Mouse (Mus musculus): ENCODE results near the gene Adamts4. TPM values are rescaled to one million over a fixed set of nuclear protein-coding genes. Genes with fewer than 3 reads are reported as not detected.

Adamts4 gene
- polyA plus RNA-seq, 2 experiments = 8.6 to 10.1 TPM

- ATAC-seq (ENCODE audit: low FRiP score, low read depth) = peak; percentile 92
- Histone ChIP-seq H3K4me2 (replicated peaks; ENCODE audit: low read depth, low read length, severe bottlenecking) (peak overlapping the region; percentile 80), H3K4me1 (ENCODE audit: control insufficient read depth, insufficient read depth, low read length) (peaks cover 39% of the 10 kb centered on the region), H3K4me3 (replicated peaks; ENCODE audit: low read length) (peak overlapping the region; percentile 71), H3K9ac (ENCODE audit: low read depth, low read length, severe bottlenecking) (peak overlapping the region; percentile 83), H3K27me3 (ENCODE audit: control insufficient read depth, insufficient read depth, low read length) (no peaks in the 10 kb centered on the region), H3K36me3 (ENCODE audit: control insufficient read depth, insufficient read depth, low read length) (peaks cover 33% of the 10 kb centered on the region), H3K27ac (replicated peaks; ENCODE audit: low read depth, low read length) (peak overlapping the region; percentile 69), H3K9me3 (ENCODE audit: control insufficient read depth, low read length) (no peaks in the 10 kb centered on the region)
- under 1% methylated on average over 41 of the region's 41 CpGs for WGBS
- peak; percentile 94 for TF ChIP-seq POLR2A (IDR thresholded peaks at IDR 0.05; ENCODE audit: borderline replicate concordance, extremely low read depth, insufficient read depth, insufficient read length)
- DNase-seq (ENCODE audit: low spot score) = peak; percentile 100
Measured at GRCm38 (mm10) chr1:171246709-171247452, 3.3 kb upstream of the Adamts4 start.

GRCm38 (mm10) chr1:171247453-171247841 is 2.8 kb upstream of the Adamts4 start:
- 13% methylated on average over 13 of the region's 13 CpGs for WGBS
- no peak for TF ChIP-seq POLR2A (IDR thresholded peaks at IDR 0.05; ENCODE audit: borderline replicate concordance, extremely low read depth, insufficient read depth, insufficient read length)
- peak overlapping the region; percentile 69 for H3K27ac ChIP-seq (replicated peaks; ENCODE audit: low read depth, low read length)
- no peaks in the 10 kb centered on the region for H3K9me3 ChIP-seq (ENCODE audit: control insufficient read depth, low read length)
- peaks cover 42% of the 10 kb centered on the region for H3K4me1 ChIP-seq (ENCODE audit: control insufficient read depth, insufficient read depth, low read length)
- H3K4me3 ChIP-seq (replicated peaks; ENCODE audit: low read length) = peak overlapping the region; percentile 71
- DNase-seq (ENCODE audit: low spot score) = no peak
- H3K4me2 ChIP-seq (replicated peaks; ENCODE audit: low read depth, low read length, severe bottlenecking) = peak overlapping the region; percentile 50
- no peak for ATAC-seq (ENCODE audit: low FRiP score, low read depth)
- H3K27me3 ChIP-seq (ENCODE audit: control insufficient read depth, insufficient read depth, low read length) = no peaks in the 10 kb centered on the region
- peaks cover 28% of the 10 kb centered on the region for H3K36me3 ChIP-seq (ENCODE audit: control insufficient read depth, insufficient read depth, low read length)
- H3K9ac ChIP-seq (ENCODE audit: low read depth, low read length, severe bottlenecking) = peak overlapping the region; percentile 38; the same call in 1 of the 2 replicates

GRCm38 (mm10) chr1:171247916-171248315 is 2.3 kb upstream of the Adamts4 start:
- Histone ChIP-seq H3K4me3 (replicated peaks; ENCODE audit: low read length) (peak overlapping the region; percentile 71; the same call in 1 of the 2 replicates), H3K27ac (replicated peaks; ENCODE audit: low read depth, low read length) (peak overlapping the region; percentile 69), H3K27me3 (ENCODE audit: control insufficient read depth, insufficient read depth, low read length) (no peaks in the 10 kb centered on the region), H3K36me3 (ENCODE audit: control insufficient read depth, insufficient read depth, low read length) (peaks cover 23% of the 10 kb centered on the region), H3K9ac (ENCODE audit: low read depth, low read length, severe bottlenecking) (no peak overlapping the region), H3K4me1 (ENCODE audit: control insufficient read depth, insufficient read depth, low read length) (peaks cover 45% of the 10 kb centered on the region), H3K9me3 (ENCODE audit: control insufficient read depth, low read length) (no peaks in the 10 kb centered on the region), H3K4me2 (replicated peaks; ENCODE audit: low read depth, low read length, severe bottlenecking) (peak overlapping the region; percentile 50)
- WGBS = 23% methylated on average over 4 of the region's 4 CpGs
- no peak for ATAC-seq (ENCODE audit: low FRiP score, low read depth)
- no peak for TF ChIP-seq POLR2A (IDR thresholded peaks at IDR 0.05; ENCODE audit: borderline replicate concordance, extremely low read depth, insufficient read depth, insufficient read length)
- DNase-seq (ENCODE audit: low spot score) = no peak

- Histone ChIP-seq H3K9me3 (ENCODE audit: control insufficient read depth, low read length) (no peaks in the 10 kb centered on the region), H3K4me2 (replicated peaks; ENCODE audit: low read depth, low read length, severe bottlenecking) (no peak overlapping the region), H3K4me3 (replicated peaks; ENCODE audit: low read length) (no peak overlapping the region), H3K9ac (ENCODE audit: low read depth, low read length, severe bottlenecking) (no peak overlapping the region), H3K36me3 (ENCODE audit: control insufficient read depth, insufficient read depth, low read length) (peaks cover 17% of the 10 kb centered on the region), H3K27ac (replicated peaks; ENCODE audit: low read depth, low read length) (peak overlapping the region; percentile 69), H3K4me1 (ENCODE audit: control insufficient read depth, insufficient read depth, low read length) (peaks cover 45% of the 10 kb centered on the region), H3K27me3 (ENCODE audit: control insufficient read depth, insufficient read depth, low read length) (no peaks in the 10 kb centered on the region)
- TF ChIP-seq POLR2A (IDR thresholded peaks at IDR 0.05; ENCODE audit: borderline replicate concordance, extremely low read depth, insufficient read depth, insufficient read length) = no peak
- 64% methylated on average over 3 of the region's 3 CpGs for WGBS
- DNase-seq (ENCODE audit: low spot score) = no peak
- ATAC-seq (ENCODE audit: low FRiP score, low read depth) = no peak
Measured at GRCm38 (mm10) chr1:171248386-171249226, 1.6 kb upstream of the Adamts4 start.

Measured in limb, embryonic 14.5 days (tissue).